Mouse (Mus musculus): Measurements from ENCODE around the gene Tapbpl. TPM values are rescaled to one million over a fixed set of nuclear protein-coding genes. Genes with fewer than 3 reads are reported as not detected.
A peak's percentile ranks its signal among the peaks of the same experiment; 100 is the strongest.

Tapbpl gene
- polyA plus RNA-seq (2015; fragmentation: Nextera tagmentation; extraction: Ambion mirVana): 6.3 and 7.2 TPM in 2 replicates

- ATAC-seq (replicated peaks; ENCODE audit: low FRiP score, low read depth): peak; percentile 38; the same call in 1 of the 2 replicates
- TF ChIP-seq CTCF (IDR thresholded peaks at IDR 0.05; ENCODE audit: low read depth): no peak
These were observed at the start of gene Tapbpl for GRCm38 (mm10) chr6:125231117-125232044. Gene Tapbpl, minus strand, starts transcription at chr6:125231860.

DNA sequence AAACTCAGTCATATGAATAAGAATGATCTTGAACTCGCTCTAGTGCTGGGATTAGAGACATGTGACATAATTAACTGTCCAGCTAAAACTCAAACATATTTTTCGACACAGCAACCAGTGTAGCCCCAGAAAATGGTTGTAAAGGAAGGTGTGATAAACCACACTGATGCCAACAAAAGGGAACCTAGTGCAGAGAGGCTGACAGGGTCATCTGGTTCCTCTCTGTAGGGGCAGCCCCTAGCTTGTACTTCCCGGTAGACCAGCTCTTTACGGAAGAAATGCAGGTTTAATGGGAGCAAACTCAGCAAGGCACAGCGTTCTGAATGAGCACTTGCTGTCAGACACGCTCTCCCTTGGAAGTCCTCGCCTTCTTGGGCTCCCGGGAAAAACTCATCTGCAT is 48.1 kb upstream of the Tapbpl start:
- no peak overlapping the region for H3K27ac ChIP-seq
- no peak overlapping the region for H3K9ac ChIP-seq (ENCODE audit: low read depth, low read length)
- 56% methylated on average over 8 of the region's 8 CpGs for WGBS
- H3K4me2 ChIP-seq (ENCODE audit: low read length): no peak overlapping the region
- ATAC-seq (replicated peaks; ENCODE audit: low FRiP score, low read depth) (no peak), DNase-seq (ENCODE audit: low spot score) (no peak)
- no peaks in the 10 kb centered on the region for H3K4me1 ChIP-seq (replicated peaks; ENCODE audit: insufficient read depth, low read length)
- H3K27me3 ChIP-seq (ENCODE audit: insufficient read depth, low read length): no peaks in the 10 kb centered on the region
- no peak for TF ChIP-seq CTCF (IDR thresholded peaks at IDR 0.05; ENCODE audit: low read depth)
- no peak overlapping the region for H3K4me3 ChIP-seq (replicated peaks; ENCODE audit: low read depth, low read length)
- H3K9me3 ChIP-seq (replicated peaks; ENCODE audit: low read length): no peaks in the 10 kb centered on the region
- no peaks in the 10 kb centered on the region for H3K36me3 ChIP-seq (ENCODE audit: insufficient read depth, low read length)

More at GRCm38 (mm10) chr6:125231117-125232044, at the start of gene Tapbpl:
- peak within 1 kb of the TSS; percentile 75 for H3K9ac ChIP-seq (ENCODE audit: low read depth, low read length)
- H3K4me2 ChIP-seq (ENCODE audit: low read length): peak within 1 kb of the TSS; percentile 82
- H3K4me1 ChIP-seq (replicated peaks; ENCODE audit: insufficient read depth, low read length): 0 out of 2 replicates have a peak, but pooled peaks cover 5% of the 10 kb centered on the region
- WGBS: 5% methylated on average over 16 of the region's 16 CpGs
- H3K27me3 ChIP-seq (ENCODE audit: insufficient read depth, low read length): no peaks in the 10 kb centered on the region
- no peaks in the 10 kb centered on the region for H3K36me3 ChIP-seq (ENCODE audit: insufficient read depth, low read length)
- H3K9me3 ChIP-seq (replicated peaks; ENCODE audit: low read length): no peaks in the 10 kb centered on the region
- H3K4me3 ChIP-seq (replicated peaks; ENCODE audit: low read depth, low read length): peak within 1 kb of the TSS; percentile 48
- H3K27ac ChIP-seq: peak within 1 kb of the TSS; percentile 81
- peak; percentile 80 for DNase-seq (ENCODE audit: low spot score)

DNA sequence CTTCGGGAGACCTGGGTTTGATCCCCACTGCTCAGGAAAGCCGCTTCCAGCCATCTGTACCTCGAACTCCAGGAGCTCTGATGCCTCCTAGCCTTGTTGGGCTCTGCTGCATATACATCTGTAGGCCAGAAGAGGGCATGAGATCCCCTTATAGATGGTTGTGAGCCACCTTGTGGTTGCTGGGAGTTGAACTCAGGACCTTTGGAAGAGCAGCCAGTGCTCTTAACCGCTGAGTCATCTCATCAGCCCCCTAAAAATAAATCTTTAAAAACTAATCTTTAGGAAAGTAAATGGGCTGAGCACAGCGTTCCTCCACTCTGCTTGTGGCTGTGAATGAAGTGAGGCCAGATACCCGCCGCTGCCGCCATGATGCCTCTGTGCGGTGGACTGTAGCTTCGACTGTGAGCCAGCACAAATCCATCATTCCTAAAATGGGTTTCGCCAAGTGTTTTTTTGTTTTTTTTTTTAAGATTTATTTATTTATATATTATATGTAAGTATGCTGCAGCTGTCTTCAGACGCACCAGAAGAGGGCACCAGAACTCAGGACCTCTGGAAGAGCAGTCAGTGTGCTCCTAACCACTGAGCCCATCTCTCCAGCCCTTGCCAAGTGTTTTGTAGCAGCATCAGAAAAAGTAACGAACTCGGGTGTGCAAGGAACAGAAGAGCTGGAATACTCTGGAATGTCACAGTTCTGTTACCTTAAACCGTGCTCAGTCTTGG is 43.3 kb upstream of the Tapbpl start:
- 51% methylated on average over 15 of the region's 15 CpGs for whole genome bisulfite sequencing
- Histone ChIP-seq H3K27me3 (ENCODE audit: insufficient read depth, low read length) (no peaks in the 10 kb centered on the region), H3K27ac (no peak overlapping the region), H3K4me1 (replicated peaks; ENCODE audit: insufficient read depth, low read length) (no peaks in the 10 kb centered on the region), H3K9me3 (replicated peaks; ENCODE audit: low read length) (no peaks in the 10 kb centered on the region), H3K9ac (ENCODE audit: low read depth, low read length) (no peak overlapping the region), H3K36me3 (ENCODE audit: insufficient read depth, low read length) (no peaks in the 10 kb centered on the region), H3K4me3 (replicated peaks; ENCODE audit: low read depth, low read length) (no peak overlapping the region), H3K4me2 (ENCODE audit: low read length) (no peak overlapping the region)
- ATAC-seq (replicated peaks; ENCODE audit: low FRiP score, low read depth): no peak
- DNase-seq (ENCODE audit: low spot score): peak; percentile 89
- TF ChIP-seq CTCF (IDR thresholded peaks at IDR 0.05; ENCODE audit: low read depth): peak; percentile 74

- DNase-seq (ENCODE audit: low spot score): no peak
- no peak for TF ChIP-seq CTCF (IDR thresholded peaks at IDR 0.05; ENCODE audit: low read depth)
- Histone ChIP-seq H3K27ac (no peak overlapping the region), H3K9me3 (replicated peaks; ENCODE audit: low read length) (no peaks in the 10 kb centered on the region), H3K4me1 (replicated peaks; ENCODE audit: insufficient read depth, low read length) (no peaks in the 10 kb centered on the region), H3K9ac (ENCODE audit: low read depth, low read length) (no peak overlapping the region), H3K36me3 (ENCODE audit: insufficient read depth, low read length) (no peaks in the 10 kb centered on the region), H3K4me2 (ENCODE audit: low read length) (no peak overlapping the region), H3K27me3 (ENCODE audit: insufficient read depth, low read length) (no peaks in the 10 kb centered on the region), H3K4me3 (replicated peaks; ENCODE audit: low read depth, low read length) (no peak overlapping the region)
- ATAC-seq (replicated peaks; ENCODE audit: low FRiP score, low read depth): no peak
- WGBS: 71% methylated on average over 10 of the region's 10 CpGs
These were observed 40.6 kb upstream of the Tapbpl start for GRCm38 (mm10) chr6:125272228-125272785.

- Histone ChIP-seq H3K9me3 (replicated peaks; ENCODE audit: low read length) (no peaks in the 10 kb centered on the region), H3K9ac (ENCODE audit: low read depth, low read length) (no peak overlapping the region), H3K4me1 (replicated peaks; ENCODE audit: insufficient read depth, low read length) (no peaks in the 10 kb centered on the region), H3K27me3 (ENCODE audit: insufficient read depth, low read length) (no peaks in the 10 kb centered on the region), H3K27ac (no peak overlapping the region), H3K36me3 (ENCODE audit: insufficient read depth, low read length) (no peaks in the 10 kb centered on the region), H3K4me3 (replicated peaks; ENCODE audit: low read depth, low read length) (no peak overlapping the region), H3K4me2 (ENCODE audit: low read length) (peak overlapping the region; percentile 41)
- peak; percentile 75 for ATAC-seq (replicated peaks; ENCODE audit: low FRiP score, low read depth)
- WGBS: 21% methylated on average over 17 of the region's 17 CpGs
- peak; percentile 97 for TF ChIP-seq CTCF (IDR thresholded peaks at IDR 0.05; ENCODE audit: low read depth)
- DNase-seq (ENCODE audit: low spot score): peak; percentile 95
These were observed 40.0 kb upstream of the Tapbpl start for GRCm38 (mm10) chr6:125271455-125272227.

Data from kidney, postnatal 0 days (tissue).